Mouse (Mus musculus) limb, embryonic 15.5 days (tissue): ENCODE data around the gene Abhd15. TPM values are rescaled to one million over a fixed set of nuclear protein-coding genes. Genes with fewer than 3 reads are reported as not detected.
A peak's percentile ranks its signal among the peaks of the same experiment; 100 is the strongest.

Experiments
- ATAC-seq: fragments of 200-750 bp; cut with Nextera tagmentation; 2 replicates; pipeline ENCODE4 v1.8.0; 2017; ENCODE audit warnings: low read depth, moderate TSS enrichment; ENCODE audit not compliant: insufficient number of reproducible peaks, low FRiP score, low TSS enrichment
- H3K27ac ChIP-seq: fragments of 300-500 bp; sonication (generic); 2 replicates; pipeline ENCODE4 v1.5.1; 2015; ENCODE audit warnings: moderate library complexity, mild to moderate bottlenecking, inconsistent platforms
- H3K27me3 ChIP-seq: fragments of 300-500 bp; sonication (generic); 2 replicates; pipeline ENCODE4 v1.6.1; 2015; ENCODE audit warnings: inconsistent platforms
- H3K36me3 ChIP-seq: fragments of 300-500 bp; sonication (generic); 2 replicates; pipeline ENCODE4 v1.6.1; 2015; ENCODE audit warnings: inconsistent platforms
- H3K4me1 ChIP-seq: fragments of 300-500 bp; sonication (generic); 2 replicates; pipeline ENCODE4 v1.6.1; 2015; ENCODE audit warnings: inconsistent platforms
- H3K4me2 ChIP-seq: fragments of 300-500 bp; sonication (generic); 2 replicates; pipeline ENCODE4 v1.6.1; 2015; ENCODE audit warnings: mild to moderate bottlenecking, inconsistent platforms
- H3K4me3 ChIP-seq: fragments of 300-500 bp; sonication (generic); 2 replicates; pipeline ENCODE4 v1.5.1; 2015; ENCODE audit warnings: mild to moderate bottlenecking, inconsistent platforms
- H3K9ac ChIP-seq: fragments of 300-500 bp; sonication (generic); 2 replicates; pipeline ENCODE4 v1.6.1; 2015; ENCODE audit warnings: inconsistent platforms
- H3K9me3 ChIP-seq: fragments of 300-500 bp; sonication (generic); 2 replicates; pipeline ENCODE4 v1.6.1; 2016; ENCODE audit warnings: inconsistent platforms
- WGBS: fragments of 180-500 bp; shearing (Covaris S2); methylation state at CpG from one replicate; pipeline ENCODE4 v1.1.7; 2015; 5-methylcytosine and 5-hydroxymethylcytosine counted together
- polyA plus RNA-seq: library from polyadenylated mRNA; unstranded; fragments of >200 nt; fragmentation: Nextera tagmentation; extraction: Ambion mirVana; gene quantifications from 2 replicates; pipeline ENCODE4 v1.2.1, GENCODE M21; 2015

Abhd15 gene
- polyA plus RNA-seq, 1 experiment from 2014 or later = 3.0 TPM

GRCm38 (mm10) chr11:77494782-77495181 is 20.1 kb upstream of the Abhd15 start:
- H3K4me2 ChIP-seq = peak overlapping the region; percentile 92; the same call in 1 of the 2 replicates
- no peak overlapping the region; the same call in 1 of the 2 replicates for H3K9ac ChIP-seq
- peaks cover 6% of the 10 kb centered on the region for H3K36me3 ChIP-seq
- no peak overlapping the region for H3K27ac ChIP-seq
- H3K9me3 ChIP-seq = no peaks in the 10 kb centered on the region
- H3K4me1 ChIP-seq = peaks cover 78% of the 10 kb centered on the region
- H3K27me3 ChIP-seq = no peaks in the 10 kb centered on the region
- H3K4me3 ChIP-seq = peak overlapping the region; percentile 92
- 71% methylated on average over 6 of the region's 6 CpGs for WGBS
- ATAC-seq = no peak

GRCm38 (mm10) chr11:77495507-77495906 is 19.4 kb upstream of the Abhd15 start:
- no peaks in the 10 kb centered on the region for H3K27me3 ChIP-seq
- no peak overlapping the region; the same call in 1 of the 2 replicates for H3K9ac ChIP-seq
- H3K4me3 ChIP-seq = no peak overlapping the region
- no peaks in the 10 kb centered on the region for H3K9me3 ChIP-seq
- ATAC-seq = no peak
- no peak overlapping the region for H3K4me2 ChIP-seq
- H3K36me3 ChIP-seq = peaks cover 14% of the 10 kb centered on the region
- H3K4me1 ChIP-seq = peaks cover 77% of the 10 kb centered on the region
- no peak overlapping the region for H3K27ac ChIP-seq

GRCm38 (mm10) chr11:77497341-77497756 is 17.6 kb upstream of the Abhd15 start:
- Histone ChIP-seq H3K4me1 (peaks cover 67% of the 10 kb centered on the region), H3K36me3 (peaks cover 22% of the 10 kb centered on the region), H3K4me3 (no peak overlapping the region), H3K27me3 (no peaks in the 10 kb centered on the region), H3K4me2 (no peak overlapping the region), H3K9ac (no peak overlapping the region), H3K9me3 (no peaks in the 10 kb centered on the region), H3K27ac (peak overlapping the region; percentile 65)
- no peak for ATAC-seq
- 36% methylated on average over 6 of the region's 6 CpGs for WGBS

- peaks cover 67% of the 10 kb centered on the region for H3K4me1 ChIP-seq
- no peak for ATAC-seq
- peak overlapping the region; percentile 43; the same call in 1 of the 2 replicates for H3K27ac ChIP-seq
- no peak overlapping the region for H3K9ac ChIP-seq
- H3K4me2 ChIP-seq = no peak overlapping the region
- 73% methylated on average over 4 of the region's 4 CpGs for WGBS
- H3K4me3 ChIP-seq = no peak overlapping the region
- H3K27me3 ChIP-seq = no peaks in the 10 kb centered on the region
- no peaks in the 10 kb centered on the region for H3K9me3 ChIP-seq
- H3K36me3 ChIP-seq = peaks cover 27% of the 10 kb centered on the region
Observed at GRCm38 (mm10) chr11:77497851-77498250, 17.1 kb upstream of the Abhd15 start.

GRCm38 (mm10) chr11:77498261-77499139 is 16.4 kb upstream of the Abhd15 start:
- no peaks in the 10 kb centered on the region for H3K27me3 ChIP-seq
- peaks cover 72% of the 10 kb centered on the region for H3K4me1 ChIP-seq
- peak overlapping the region; percentile 43; the same call in 1 of the 2 replicates for H3K27ac ChIP-seq
- ATAC-seq = no peak
- no peak overlapping the region for H3K4me2 ChIP-seq
- WGBS = 76% methylated on average over 12 of the region's 12 CpGs
- H3K36me3 ChIP-seq = peaks cover 34% of the 10 kb centered on the region
- H3K4me3 ChIP-seq = no peak overlapping the region
- H3K9ac ChIP-seq = no peak overlapping the region
- H3K9me3 ChIP-seq = no peaks in the 10 kb centered on the region

- Histone ChIP-seq H3K4me2 (no peak overlapping the region), H3K36me3 (peaks cover 42% of the 10 kb centered on the region), H3K4me1 (peaks cover 64% of the 10 kb centered on the region), H3K27me3 (no peaks in the 10 kb centered on the region), H3K9ac (no peak overlapping the region), H3K4me3 (no peak overlapping the region), H3K27ac (no peak overlapping the region), H3K9me3 (no peaks in the 10 kb centered on the region)
- WGBS = 82% methylated on average over 7 of the region's 7 CpGs
- ATAC-seq = no peak
Observed at GRCm38 (mm10) chr11:77499354-77499753, 15.6 kb upstream of the Abhd15 start.

DNA sequence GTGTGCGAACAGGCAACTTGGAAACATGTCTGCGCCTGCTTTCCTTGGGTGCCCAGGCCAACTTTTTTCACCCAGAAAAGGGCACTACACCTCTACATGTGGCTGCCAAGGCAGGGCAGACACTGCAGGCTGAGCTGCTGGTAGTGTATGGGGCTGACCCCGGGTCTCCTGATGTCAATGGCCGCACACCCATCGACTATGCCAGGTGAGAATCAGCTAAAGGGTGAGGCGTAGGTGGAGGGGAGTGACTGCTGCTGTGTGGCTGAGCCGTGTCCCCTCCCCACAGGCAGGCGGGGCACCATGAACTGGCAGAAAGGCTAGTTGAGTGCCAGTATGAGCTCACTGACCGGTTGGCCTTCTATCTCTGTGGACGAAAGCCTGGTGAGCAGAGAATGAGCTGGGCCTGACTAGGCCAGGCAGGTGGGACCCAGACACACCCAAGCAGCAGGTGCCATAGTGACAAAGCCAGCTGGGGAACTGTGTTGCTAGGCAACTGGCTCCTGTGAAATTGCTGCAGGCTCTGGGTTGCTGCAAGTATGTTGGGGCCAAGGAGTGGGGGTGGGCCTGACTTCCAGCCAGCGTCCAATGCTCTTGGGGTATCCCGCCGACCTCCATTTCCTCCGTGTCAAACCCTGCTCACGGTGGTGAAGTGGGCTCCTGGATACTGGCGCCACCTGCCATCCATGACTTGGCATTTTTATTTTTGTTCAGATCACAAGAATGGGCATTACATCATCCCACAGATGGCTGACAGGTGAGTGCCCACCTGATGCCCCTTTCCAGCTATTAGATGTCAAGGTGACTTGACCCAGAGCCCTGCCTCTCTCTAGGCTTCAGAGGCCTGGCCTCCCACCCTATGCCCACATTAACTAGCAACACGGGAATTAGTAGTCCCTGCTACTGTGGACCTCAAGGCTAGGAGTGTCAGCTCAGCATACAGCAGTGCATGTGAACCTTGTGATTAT is 14.3 kb upstream of the Abhd15 start:
- ATAC-seq = no peak
- no peak overlapping the region for H3K9ac ChIP-seq
- H3K36me3 ChIP-seq = peaks cover 54% of the 10 kb centered on the region
- H3K9me3 ChIP-seq = no peaks in the 10 kb centered on the region
- H3K27ac ChIP-seq = no peak overlapping the region
- peaks cover 51% of the 10 kb centered on the region for H3K4me1 ChIP-seq
- H3K4me2 ChIP-seq = no peak overlapping the region
- 75% methylated on average over 17 of the region's 17 CpGs for WGBS
- no peak overlapping the region for H3K4me3 ChIP-seq
- H3K27me3 ChIP-seq = no peaks in the 10 kb centered on the region

DNA sequence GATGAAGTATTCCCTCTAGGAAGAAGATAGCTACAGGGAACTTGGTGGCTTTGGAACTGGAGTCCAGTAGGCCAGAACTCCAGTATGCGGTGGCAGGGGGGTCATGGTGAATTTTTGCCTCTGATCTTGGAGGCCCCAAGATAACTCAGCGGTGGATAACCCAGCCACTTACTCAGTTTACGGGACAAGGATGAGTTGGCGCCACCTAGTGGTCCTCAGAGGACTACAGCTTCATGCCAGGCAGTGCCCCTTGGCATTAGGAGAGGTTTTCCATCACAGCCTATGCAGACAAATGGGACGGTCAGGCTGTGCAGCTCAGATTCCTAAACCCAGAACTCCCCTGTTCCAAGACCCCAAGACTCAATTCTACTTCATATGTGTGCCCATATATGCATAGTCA is 13.5 kb upstream of the Abhd15 start:
- Histone ChIP-seq H3K27me3 (no peaks in the 10 kb centered on the region), H3K9ac (no peak overlapping the region), H3K4me2 (no peak overlapping the region), H3K4me3 (no peak overlapping the region), H3K27ac (no peak overlapping the region), H3K4me1 (peaks cover 44% of the 10 kb centered on the region), H3K9me3 (no peaks in the 10 kb centered on the region), H3K36me3 (peaks cover 62% of the 10 kb centered on the region)
- 18% methylated on average over 5 of the region's 5 CpGs for WGBS
- no peak for ATAC-seq

GRCm38 (mm10) chr11:77501971-77502370 is 12.9 kb upstream of the Abhd15 start:
- Histone ChIP-seq H3K4me1 (peaks cover 47% of the 10 kb centered on the region), H3K9ac (no peak overlapping the region), H3K4me2 (no peak overlapping the region), H3K27ac (no peak overlapping the region), H3K36me3 (peaks cover 68% of the 10 kb centered on the region), H3K4me3 (no peak overlapping the region), H3K9me3 (no peaks in the 10 kb centered on the region), H3K27me3 (no peaks in the 10 kb centered on the region)
- WGBS = 88% methylated on average over 4 of the region's 4 CpGs
- ATAC-seq = no peak

DNA sequence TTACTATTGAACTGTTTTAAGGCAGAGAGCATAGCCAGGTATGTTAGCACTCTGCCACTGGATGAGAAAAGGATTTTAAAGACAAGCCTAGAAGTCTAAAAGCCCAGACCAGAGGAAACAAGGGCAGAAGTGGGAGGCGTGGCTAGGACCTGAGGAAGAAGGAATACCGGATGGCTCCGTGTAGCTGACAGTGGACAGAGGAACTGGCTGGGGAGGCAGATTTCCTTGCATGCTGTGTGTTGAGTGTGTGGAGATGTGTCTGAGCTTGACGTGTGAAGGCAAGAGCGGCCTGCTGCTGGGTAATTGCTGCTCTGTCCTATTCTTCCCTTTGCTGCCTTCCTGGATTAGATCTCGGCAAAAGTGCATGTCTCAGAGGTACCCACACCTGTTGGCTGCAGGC is 12.4 kb upstream of the Abhd15 start:
- no peaks in the 10 kb centered on the region for H3K27me3 ChIP-seq
- peaks cover 47% of the 10 kb centered on the region for H3K4me1 ChIP-seq
- ATAC-seq = no peak
- 78% methylated on average over 6 of the region's 6 CpGs for WGBS
- no peak overlapping the region for H3K27ac ChIP-seq
- H3K4me3 ChIP-seq = no peak overlapping the region
- H3K9ac ChIP-seq = no peak overlapping the region
- H3K36me3 ChIP-seq = peaks cover 73% of the 10 kb centered on the region
- no peak overlapping the region for H3K4me2 ChIP-seq
- no peaks in the 10 kb centered on the region for H3K9me3 ChIP-seq

GRCm38 (mm10) chr11:77503511-77503910 is 11.4 kb upstream of the Abhd15 start:
- Histone ChIP-seq H3K27ac (0 out of 2 replicates have a peak overlapping the region, but pooled peaks have one; percentile 0), H3K9me3 (no peaks in the 10 kb centered on the region), H3K4me2 (no peak overlapping the region), H3K36me3 (peaks cover 75% of the 10 kb centered on the region), H3K4me3 (no peak overlapping the region), H3K9ac (no peak overlapping the region), H3K4me1 (peaks cover 46% of the 10 kb centered on the region), H3K27me3 (no peaks in the 10 kb centered on the region)
- WGBS = 57% methylated on average over 3 of the region's 3 CpGs
- no peak for ATAC-seq
